Mouse (Mus musculus) cortical plate, adult 2 months (tissue): ENCODE measurements around the gene Abca2.

Experiments used
- CTCF ChIP-seq: fragments of 200-500 bp; IDR thresholded peaks from 2 replicates; pipeline ENCODE4 v1.5.1; 2011; ENCODE audit warnings: mild to moderate bottlenecking, control low read depth, low read length; ENCODE audit not compliant: insufficient read depth; ENCODE audit errors: extremely low read depth
- POLR2A ChIP-seq: fragments of 200-500 bp; IDR thresholded peaks from 2 replicates; pipeline ENCODE4 v1.6.1; 2011; ENCODE audit warnings: mild to moderate bottlenecking, low read length, control low read depth; ENCODE audit not compliant: insufficient read depth; ENCODE audit errors: extremely low read depth

GRCm38 (mm10) chr2:25403994-25404393 lies 24.5 kb upstream of the Abca2 start:
- TF ChIP-seq CTCF (no peak), POLR2A (no peak)
